Mouse (Mus musculus): Measurements from ENCODE around the gene Adcy2. TPM values are rescaled to one million over a fixed set of nuclear protein-coding genes. Genes with fewer than 3 reads are reported as not detected.

Adcy2 gene
- polyA plus RNA-seq, 1 experiment, result not detected

DNA sequence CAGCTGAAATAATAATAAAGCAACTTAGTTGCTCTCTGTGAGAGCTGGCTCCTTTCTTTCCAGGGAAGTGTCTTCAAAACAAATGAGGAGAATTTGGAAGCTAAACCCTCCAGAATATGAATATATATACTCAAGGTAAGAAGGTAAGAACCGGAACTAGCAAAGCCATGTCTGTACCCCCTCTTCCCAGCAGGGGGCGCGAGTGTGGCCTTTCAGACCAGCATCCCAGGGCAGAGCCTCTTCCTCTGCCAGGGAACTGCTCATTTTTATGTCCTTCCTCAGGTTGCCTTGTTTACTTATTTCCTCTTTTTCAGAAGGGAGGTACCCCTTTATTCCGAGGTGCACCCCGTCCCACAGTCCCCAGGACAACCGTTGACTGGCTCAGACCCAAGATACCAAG, 199.6 kb downstream of the Adcy2 start:
- no peaks in the 10 kb centered on the region for H3K4me1 ChIP-seq
- TF ChIP-seq FLI1 (IDR thresholded peaks at IDR 0.05; ENCODE audit: low read length), result no peak
- TF ChIP-seq GATA1 (IDR thresholded peaks at IDR 0.05; ENCODE audit: borderline replicate concordance, low read length), result no peak
- H3K9me3 ChIP-seq, result peaks cover 10% of the 10 kb centered on the region
- no peak overlapping the region for H3K4me3 ChIP-seq (replicated peaks)
- no peaks in the 10 kb centered on the region for H3K36me3 ChIP-seq (replicated peaks; ENCODE audit: low read length)
- no peaks in the 10 kb centered on the region for H3K27me3 ChIP-seq (replicated peaks)

GRCm38 (mm10) chr13:68793286-68793685, 206.1 kb downstream of the Adcy2 start:
- H3K27me3 ChIP-seq (replicated peaks), result no peaks in the 10 kb centered on the region
- H3K9me3 ChIP-seq, result peaks cover 30% of the 10 kb centered on the region
- TF ChIP-seq FLI1 (IDR thresholded peaks at IDR 0.05; ENCODE audit: low read length) (no peak), GATA1 (IDR thresholded peaks at IDR 0.05; ENCODE audit: borderline replicate concordance, low read length) (no peak)
- no peaks in the 10 kb centered on the region for H3K36me3 ChIP-seq (replicated peaks; ENCODE audit: low read length)
- no peak overlapping the region for H3K4me3 ChIP-seq (replicated peaks)
- no peaks in the 10 kb centered on the region for H3K4me1 ChIP-seq

- Histone ChIP-seq H3K36me3 (replicated peaks; ENCODE audit: low read length) (no peaks in the 10 kb centered on the region), H3K4me1 (no peaks in the 10 kb centered on the region), H3K4me3 (replicated peaks) (no peak overlapping the region), H3K9me3 (peaks cover 37% of the 10 kb centered on the region), H3K27me3 (replicated peaks) (no peaks in the 10 kb centered on the region)
- TF ChIP-seq GATA1 (IDR thresholded peaks at IDR 0.05; ENCODE audit: borderline replicate concordance, low read length), result no peak
These were observed 211.9 kb downstream of the Adcy2 start for GRCm38 (mm10) chr13:68787286-68788061.

GRCm38 (mm10) chr13:68783096-68783495, 216.2 kb downstream of the Adcy2 start:
- Histone ChIP-seq H3K4me1 (no peaks in the 10 kb centered on the region), H3K9me3 (peaks cover 19% of the 10 kb centered on the region), H3K36me3 (replicated peaks; ENCODE audit: low read length) (no peaks in the 10 kb centered on the region), H3K4me3 (replicated peaks) (no peak overlapping the region), H3K27me3 (replicated peaks) (no peaks in the 10 kb centered on the region)
- no peak for TF ChIP-seq FLI1 (IDR thresholded peaks at IDR 0.05; ENCODE audit: low read length)
- no peak for TF ChIP-seq GATA1 (IDR thresholded peaks at IDR 0.05; ENCODE audit: borderline replicate concordance, low read length)

DNA sequence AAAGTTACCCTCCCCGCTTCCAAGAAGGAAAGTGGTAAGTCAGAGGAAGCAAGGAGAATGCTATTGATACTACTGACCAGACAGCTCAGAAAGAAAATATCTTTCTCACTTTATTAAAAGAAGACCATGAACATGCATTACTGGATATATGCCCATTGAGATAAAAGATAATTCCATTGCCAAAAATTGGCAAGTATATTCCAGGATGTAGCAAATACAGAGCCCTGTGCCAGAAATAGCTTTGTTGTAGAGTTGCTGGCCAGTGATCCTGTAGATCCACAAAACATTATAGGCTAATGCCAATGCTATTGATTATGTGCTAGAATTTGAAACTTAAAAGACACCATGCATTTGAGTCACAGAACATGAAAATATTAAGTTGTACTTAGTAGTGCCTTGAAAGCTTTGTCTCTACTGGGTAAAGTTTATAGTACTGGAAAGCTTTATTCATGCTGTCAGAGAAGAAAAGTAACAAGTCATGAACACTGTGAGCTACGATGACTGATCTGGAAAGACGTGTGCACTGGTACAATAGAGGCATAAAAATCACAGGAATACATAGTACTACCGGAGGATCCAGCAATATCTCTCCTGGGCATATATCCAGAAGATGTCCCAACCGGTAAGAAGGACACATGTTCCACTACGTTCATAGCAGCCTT, 221.2 kb downstream of the Adcy2 start:
- H3K4me3 ChIP-seq (replicated peaks), result no peak overlapping the region
- H3K27me3 ChIP-seq (replicated peaks), result no peaks in the 10 kb centered on the region
- H3K4me1 ChIP-seq, result no peaks in the 10 kb centered on the region
- no peak for TF ChIP-seq GATA1 (IDR thresholded peaks at IDR 0.05; ENCODE audit: borderline replicate concordance, low read length)
- no peak for TF ChIP-seq FLI1 (IDR thresholded peaks at IDR 0.05; ENCODE audit: low read length)
- no peaks in the 10 kb centered on the region for H3K36me3 ChIP-seq (replicated peaks; ENCODE audit: low read length)
- H3K9me3 ChIP-seq, result peaks cover 12% of the 10 kb centered on the region; the same call in 1 of the 2 replicates

DNA sequence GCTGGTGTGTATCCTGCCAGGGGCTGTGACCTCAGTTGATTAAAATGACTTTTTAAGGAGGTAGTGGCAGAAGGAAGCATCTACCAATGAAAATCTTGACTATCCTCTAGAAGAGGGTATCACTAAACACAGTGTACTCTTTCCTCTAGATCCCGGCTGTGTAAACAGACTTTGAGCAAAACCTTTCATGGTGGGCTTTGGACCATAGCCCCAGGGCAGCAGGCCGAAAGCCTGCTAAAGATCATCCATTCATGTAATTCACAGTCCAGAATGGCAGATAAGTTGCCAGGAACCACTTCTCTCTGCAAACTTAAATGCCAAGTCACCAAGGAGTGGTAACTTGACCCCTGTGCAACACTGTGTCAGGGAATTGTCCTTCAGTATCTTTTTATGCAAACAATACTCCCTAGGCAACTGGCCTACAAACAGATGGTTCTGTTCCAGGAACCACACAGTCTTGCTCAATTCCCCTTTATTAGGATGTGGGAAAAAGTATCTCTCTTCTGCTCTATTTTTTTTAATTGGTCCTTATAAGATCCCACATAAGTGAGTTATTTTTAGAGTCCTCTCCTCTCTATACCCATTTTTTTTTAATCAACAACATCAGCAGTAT, 225.6 kb downstream of the Adcy2 start:
- H3K4me1 ChIP-seq, result no peaks in the 10 kb centered on the region
- no peaks in the 10 kb centered on the region for H3K36me3 ChIP-seq (replicated peaks; ENCODE audit: low read length)
- no peaks in the 10 kb centered on the region for H3K27me3 ChIP-seq (replicated peaks)
- no peak overlapping the region for H3K4me3 ChIP-seq (replicated peaks)
- 0 out of 2 replicates have a peak, but pooled peaks cover 6% of the 10 kb centered on the region for H3K9me3 ChIP-seq
- no peak for TF ChIP-seq FLI1 (IDR thresholded peaks at IDR 0.05; ENCODE audit: low read length)
- no peak for TF ChIP-seq GATA1 (IDR thresholded peaks at IDR 0.05; ENCODE audit: borderline replicate concordance, low read length)

DNA sequence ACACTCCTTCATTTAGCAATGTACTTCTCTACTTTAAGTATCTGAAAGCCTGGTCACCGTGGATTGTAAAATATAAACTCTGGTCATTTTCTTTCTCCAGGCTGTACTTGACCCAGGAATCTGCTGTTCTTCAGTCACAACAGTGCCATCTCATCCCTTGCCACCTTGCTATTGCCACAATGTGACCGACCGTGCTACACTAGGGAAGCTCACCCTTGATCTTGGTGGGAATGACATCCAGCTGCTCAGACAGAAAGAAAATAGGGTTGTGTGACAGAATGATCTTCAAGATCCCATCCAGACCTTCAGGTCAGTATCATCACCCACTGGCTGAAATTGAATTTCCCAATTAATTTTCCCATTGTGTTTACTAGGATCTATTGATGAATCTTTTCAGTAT, 230.8 kb downstream of the Adcy2 start:
- TF ChIP-seq GATA1 (IDR thresholded peaks at IDR 0.05; ENCODE audit: borderline replicate concordance, low read length) (no peak), FLI1 (IDR thresholded peaks at IDR 0.05; ENCODE audit: low read length) (no peak)
- Histone ChIP-seq H3K4me3 (replicated peaks) (no peak overlapping the region), H3K4me1 (no peaks in the 10 kb centered on the region), H3K27me3 (replicated peaks) (no peaks in the 10 kb centered on the region), H3K9me3 (0 out of 2 replicates have a peak, but pooled peaks cover 5% of the 10 kb centered on the region), H3K36me3 (replicated peaks; ENCODE audit: low read length) (no peaks in the 10 kb centered on the region)

DNA sequence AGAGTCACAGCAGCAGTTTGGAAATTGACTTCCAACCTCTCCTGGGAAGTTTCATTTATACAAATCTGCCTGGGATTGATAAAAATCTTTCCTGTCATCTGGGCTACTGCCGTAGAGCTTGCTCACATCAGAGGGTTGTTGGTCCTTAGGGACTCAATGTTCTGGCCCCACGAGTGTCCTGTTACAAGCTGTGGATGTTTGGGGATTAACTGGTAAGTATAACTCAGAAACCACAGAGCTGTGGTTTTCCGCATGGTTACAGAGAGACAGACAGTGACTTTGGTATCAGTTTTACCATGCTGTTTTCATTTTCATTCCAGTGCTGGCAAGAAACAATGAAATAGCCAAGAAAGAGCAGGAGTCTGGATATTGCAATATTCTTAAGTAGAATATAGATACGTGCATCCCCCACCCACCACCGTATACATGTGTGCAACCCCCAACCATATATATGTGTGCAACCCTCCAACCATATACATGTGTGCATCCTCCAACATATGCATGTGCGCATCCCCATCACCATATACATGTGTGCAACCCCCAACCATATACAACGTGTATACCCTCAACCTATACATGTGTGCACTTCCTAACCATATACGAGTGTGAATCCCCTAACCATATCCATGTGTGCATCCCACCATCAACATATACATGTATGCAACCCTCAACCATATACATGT, 233.3 kb downstream of the Adcy2 start:
- H3K9me3 ChIP-seq, result peaks cover 9% of the 10 kb centered on the region
- no peak overlapping the region for H3K4me3 ChIP-seq (replicated peaks)
- TF ChIP-seq FLI1 (IDR thresholded peaks at IDR 0.05; ENCODE audit: low read length) (no peak), GATA1 (IDR thresholded peaks at IDR 0.05; ENCODE audit: borderline replicate concordance, low read length) (no peak)

GRCm38 (mm10) chr13:68764614-68765013, 234.7 kb downstream of the Adcy2 start:
- peaks cover 11% of the 10 kb centered on the region for H3K9me3 ChIP-seq
- TF ChIP-seq GATA1 (IDR thresholded peaks at IDR 0.05; ENCODE audit: borderline replicate concordance, low read length) (no peak), FLI1 (IDR thresholded peaks at IDR 0.05; ENCODE audit: low read length) (no peak)
- H3K27me3 ChIP-seq (replicated peaks), result no peaks in the 10 kb centered on the region
- H3K36me3 ChIP-seq (replicated peaks; ENCODE audit: low read length), result no peaks in the 10 kb centered on the region
- H3K4me3 ChIP-seq (replicated peaks), result no peak overlapping the region
- H3K4me1 ChIP-seq, result no peaks in the 10 kb centered on the region

More for the DNA sequence above, 233.3 kb downstream of the Adcy2 start:
- H3K36me3 ChIP-seq (replicated peaks; ENCODE audit: low read length), result no peaks in the 10 kb centered on the region
- H3K4me1 ChIP-seq, result no peaks in the 10 kb centered on the region
- no peaks in the 10 kb centered on the region for H3K27me3 ChIP-seq (replicated peaks)

All from megakaryocyte, embryonic 14.5 days (primary cell).